Mouse (Mus musculus) intestine, embryonic 15.5 days (tissue): ENCODE measurements around the gene Cbs. TPM values are rescaled to one million over a fixed set of nuclear protein-coding genes. Genes with fewer than 3 reads are reported as not detected.

Experiments used
- ATAC-seq: fragments of 200-750 bp; cut with Nextera tagmentation; 2 replicates; pipeline ENCODE4 v1.8.0; 2017; ENCODE audit warnings: moderate TSS enrichment, moderate library complexity
- H3K27ac ChIP-seq: fragments of 300-500 bp; sonication (generic); 2 replicates; pipeline ENCODE4 v1.5.1; 2015; ENCODE audit warnings: mild to moderate bottlenecking, inconsistent platforms
- H3K27me3 ChIP-seq: fragments of 300-500 bp; sonication (generic); replicated peaks from 2 replicates; pipeline ENCODE4 v1.6.1; 2015; ENCODE audit warnings: inconsistent platforms
- H3K36me3 ChIP-seq: fragments of 300-500 bp; sonication (generic); 2 replicates; pipeline ENCODE4 v1.6.1; 2015; ENCODE audit warnings: inconsistent platforms
- H3K4me1 ChIP-seq: fragments of 300-500 bp; sonication (generic); replicated peaks from 2 replicates; pipeline ENCODE4 v1.6.1; 2015; ENCODE audit warnings: inconsistent platforms
- H3K4me2 ChIP-seq: fragments of 300-500 bp; sonication (generic); replicated peaks from 2 replicates; pipeline ENCODE4 v1.6.1; 2015; ENCODE audit warnings: mild to moderate bottlenecking, inconsistent platforms
- H3K4me3 ChIP-seq: fragments of 300-500 bp; sonication (generic); replicated peaks from 2 replicates; pipeline ENCODE4 v1.5.1; 2015; ENCODE audit warnings: inconsistent platforms
- H3K9ac ChIP-seq: fragments of 300-500 bp; sonication (generic); 2 replicates; pipeline ENCODE4 v1.6.1; 2015; ENCODE audit warnings: inconsistent platforms
- H3K9me3 ChIP-seq: fragments of 300-500 bp; sonication (generic); 2 replicates; pipeline ENCODE4 v1.6.1; 2016; ENCODE audit warnings: inconsistent platforms
- WGBS: fragments of 180-500 bp; shearing (Covaris S2); methylation state at CpG from one replicate; pipeline ENCODE4 v1.1.7; 2015; 5-methylcytosine and 5-hydroxymethylcytosine counted together
- polyA plus RNA-seq: library from polyadenylated mRNA; unstranded; fragments of >200 nt; fragmentation: Nextera tagmentation; extraction: Ambion mirVana; gene quantifications from 2 replicates; pipeline ENCODE4 v1.2.1, GENCODE M21; 2015

Cbs gene
- polyA plus RNA-seq, 1 experiment from 2014 or later: 9.5 TPM

DNA sequence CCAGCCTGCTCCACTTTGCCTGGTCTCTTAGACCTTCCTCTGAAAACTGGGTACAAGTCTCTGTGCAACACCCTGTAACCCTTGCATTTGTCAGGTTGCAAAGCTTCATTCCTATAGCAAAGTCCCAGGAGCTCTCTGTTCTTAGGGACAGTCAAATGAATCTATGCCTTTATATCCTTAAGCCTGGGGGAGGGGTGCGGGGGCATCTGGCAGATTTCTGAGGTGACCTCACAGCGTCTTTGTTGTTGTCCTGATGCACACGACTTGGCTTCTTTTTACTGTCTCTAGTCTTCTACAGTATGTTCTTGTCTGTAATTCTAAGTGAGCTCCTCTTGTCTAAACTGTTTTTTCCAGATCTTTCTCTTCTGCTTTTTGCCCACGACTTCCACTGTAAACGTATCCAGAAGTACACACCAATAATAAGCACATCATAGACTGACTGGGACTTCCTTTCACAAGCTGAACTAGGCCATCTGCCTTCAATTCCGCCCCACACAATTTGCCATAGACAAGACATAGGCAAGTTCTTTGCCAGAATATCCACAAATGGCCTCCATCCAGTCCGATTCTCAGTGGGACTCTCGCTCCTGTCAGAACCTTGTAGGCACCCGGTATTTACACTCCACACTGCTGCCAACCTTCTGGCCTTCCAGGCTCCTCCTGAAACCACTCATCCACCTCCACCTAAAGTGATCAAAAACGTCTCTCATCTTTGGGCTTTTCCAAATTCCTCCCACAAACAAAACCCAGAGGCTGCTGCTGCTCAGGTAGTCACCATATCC is 60.5 kb downstream of the Cbs start:
- ATAC-seq: no peak
- Histone ChIP-seq H3K9ac (no peak overlapping the region), H3K36me3 (no peaks in the 10 kb centered on the region), H3K27ac (no peak overlapping the region), H3K9me3 (no peaks in the 10 kb centered on the region), H3K4me1 (peaks cover 7% of the 10 kb centered on the region; the same call in 1 of the 2 replicates), H3K4me2 (no peak overlapping the region), H3K4me3 (no peak overlapping the region), H3K27me3 (no peaks in the 10 kb centered on the region)
- WGBS: 75% methylated on average over 10 of the region's 10 CpGs

DNA sequence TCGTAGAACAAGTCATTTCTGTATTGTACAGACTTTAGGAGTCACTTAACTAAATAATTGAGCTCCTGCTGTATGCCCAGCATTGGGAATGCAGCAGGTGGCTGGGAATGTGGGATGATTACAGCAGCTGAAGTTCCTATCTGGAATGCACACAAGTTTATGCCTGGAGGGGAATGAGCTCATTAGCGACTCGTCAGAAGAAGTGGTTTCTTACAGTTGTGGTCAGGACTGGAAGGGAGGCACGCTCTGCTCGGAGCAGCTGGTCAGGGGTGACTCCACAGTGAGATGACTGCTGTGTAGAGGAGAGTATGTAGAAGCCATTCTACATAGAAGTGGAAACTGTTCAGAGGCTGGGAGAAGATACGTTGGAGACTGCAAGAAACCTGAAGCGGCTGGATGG is 62.4 kb downstream of the Cbs start:
- Histone ChIP-seq H3K27me3 (no peaks in the 10 kb centered on the region), H3K9ac (no peak overlapping the region), H3K4me2 (no peak overlapping the region), H3K27ac (no peak overlapping the region), H3K9me3 (no peaks in the 10 kb centered on the region), H3K36me3 (no peaks in the 10 kb centered on the region), H3K4me1 (no peaks in the 10 kb centered on the region), H3K4me3 (no peak overlapping the region)
- WGBS: 71% methylated on average over 7 of the region's 7 CpGs
- peak; percentile 41; the same call in 1 of the 2 replicates for ATAC-seq

DNA sequence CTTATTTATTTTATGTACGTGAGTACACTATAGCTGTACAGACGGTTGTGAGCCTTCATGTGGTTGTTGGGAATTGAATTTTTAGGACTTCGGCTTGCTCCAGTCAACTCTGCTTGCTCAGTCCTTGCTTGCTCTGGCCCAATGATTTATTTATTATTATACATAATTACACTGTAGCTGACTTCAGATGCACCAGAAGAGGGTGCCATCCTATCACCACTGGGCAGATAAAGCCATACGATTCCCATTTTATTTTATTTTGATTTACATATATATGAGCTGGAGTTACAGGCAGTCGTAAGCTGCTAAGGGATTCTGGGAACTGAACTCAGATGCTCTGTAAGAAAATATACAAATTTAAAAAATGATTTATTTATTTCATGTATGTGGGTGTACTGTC is 65.3 kb downstream of the Cbs start:
- Histone ChIP-seq H3K27me3 (no peaks in the 10 kb centered on the region), H3K4me2 (no peak overlapping the region), H3K36me3 (no peaks in the 10 kb centered on the region), H3K9ac (no peak overlapping the region), H3K27ac (no peak overlapping the region), H3K4me1 (peaks cover 17% of the 10 kb centered on the region), H3K9me3 (no peaks in the 10 kb centered on the region), H3K4me3 (no peak overlapping the region)
- WGBS: 85% methylated on average over 5 of the region's 5 CpGs
- ATAC-seq: no peak

DNA sequence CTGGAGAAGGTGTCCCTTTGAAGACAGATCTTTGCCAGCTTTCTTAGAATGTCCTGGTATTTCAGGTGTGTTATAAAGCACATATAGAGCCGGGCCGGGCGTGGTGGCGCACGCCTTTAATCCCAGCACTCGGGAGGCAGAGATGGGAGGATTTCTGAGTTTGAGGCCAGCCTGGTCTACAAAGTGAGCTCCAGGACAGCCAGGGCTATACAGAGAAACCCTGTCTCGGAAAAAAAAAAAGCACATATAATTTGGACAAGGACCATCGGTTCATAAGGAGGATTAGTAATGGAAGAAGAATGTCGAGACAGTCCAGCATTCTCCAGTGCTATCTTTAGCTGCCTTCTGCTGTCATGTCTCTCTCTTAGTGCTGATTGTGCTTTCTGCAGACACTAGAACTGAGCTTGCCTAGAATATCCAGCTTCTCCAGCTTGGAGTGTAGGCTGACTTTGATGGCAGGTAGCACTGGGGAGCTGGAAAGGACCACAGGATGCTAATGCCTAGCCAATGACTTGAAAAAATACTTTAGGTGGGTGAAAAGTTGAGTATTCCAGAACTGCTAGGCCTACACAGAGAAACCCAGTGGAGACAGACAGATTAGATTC is 66.6 kb downstream of the Cbs start:
- Histone ChIP-seq H3K9ac (no peak overlapping the region), H3K4me2 (no peak overlapping the region), H3K4me3 (no peak overlapping the region), H3K27ac (0 out of 2 replicates have a peak overlapping the region, but pooled peaks have one; percentile 23), H3K4me1 (peaks cover 23% of the 10 kb centered on the region), H3K36me3 (no peaks in the 10 kb centered on the region), H3K27me3 (no peaks in the 10 kb centered on the region), H3K9me3 (no peaks in the 10 kb centered on the region)
- ATAC-seq: peak; percentile 52; the same call in 1 of the 2 replicates
- 75% methylated on average over 9 of the region's 9 CpGs for WGBS

DNA sequence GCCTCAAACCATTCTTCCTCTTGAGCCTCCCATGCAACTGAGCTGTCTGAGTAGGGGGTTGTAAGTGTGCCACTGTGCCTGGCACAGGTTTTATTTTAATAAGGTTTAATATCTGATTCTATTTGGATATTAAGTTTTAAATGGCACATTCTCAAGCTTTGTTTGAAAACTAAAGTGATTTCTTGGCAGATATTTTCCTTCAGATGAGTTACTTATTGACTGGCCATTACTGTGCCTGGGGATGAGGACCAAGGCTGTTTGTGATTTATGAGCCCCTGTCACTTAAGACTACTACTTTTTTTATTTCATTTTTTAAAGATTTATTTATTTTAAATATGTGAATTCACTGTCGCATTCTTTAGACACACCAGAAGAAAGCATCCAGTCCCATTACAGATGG is 67.3 kb downstream of the Cbs start:
- H3K27ac ChIP-seq: no peak overlapping the region
- no peak for ATAC-seq
- no peak overlapping the region for H3K4me3 ChIP-seq
- no peaks in the 10 kb centered on the region for H3K9me3 ChIP-seq
- 71% methylated on average over 1 of the region's 1 CpGs for WGBS
- no peaks in the 10 kb centered on the region for H3K36me3 ChIP-seq
- no peak overlapping the region for H3K4me2 ChIP-seq
- H3K4me1 ChIP-seq: peaks cover 23% of the 10 kb centered on the region
- H3K9ac ChIP-seq: no peak overlapping the region
- no peaks in the 10 kb centered on the region for H3K27me3 ChIP-seq

DNA sequence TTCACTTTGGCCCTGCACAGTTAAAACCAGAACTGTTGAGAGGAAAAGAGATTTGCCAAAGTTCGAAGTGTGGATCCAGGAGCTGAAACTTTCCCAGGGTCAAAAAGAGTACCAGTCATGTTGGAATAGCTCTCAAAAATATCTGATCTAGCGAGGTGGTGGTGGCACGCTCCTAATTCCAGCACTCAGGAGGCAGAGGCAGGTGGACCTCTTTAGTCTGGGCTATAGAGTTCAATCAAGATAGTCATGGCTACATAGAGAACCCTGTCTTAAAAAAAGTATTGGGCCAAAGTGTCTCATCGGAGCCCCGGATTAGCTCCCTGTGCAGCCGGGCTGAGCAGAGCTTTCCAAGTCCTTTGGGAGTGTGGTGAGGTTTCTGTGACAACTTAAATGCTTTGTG is 70.8 kb downstream of the Cbs start:
- WGBS: 75% methylated on average over 6 of the region's 6 CpGs
- no peak for ATAC-seq
- H3K4me3 ChIP-seq: peak overlapping the region; percentile 78
- H3K9ac ChIP-seq: peak overlapping the region; percentile 80
- peaks cover 23% of the 10 kb centered on the region for H3K4me1 ChIP-seq
- H3K36me3 ChIP-seq: no peaks in the 10 kb centered on the region
- peak overlapping the region; percentile 82 for H3K4me2 ChIP-seq
- H3K27ac ChIP-seq: no peak overlapping the region
- H3K27me3 ChIP-seq: no peaks in the 10 kb centered on the region
- no peaks in the 10 kb centered on the region for H3K9me3 ChIP-seq

DNA sequence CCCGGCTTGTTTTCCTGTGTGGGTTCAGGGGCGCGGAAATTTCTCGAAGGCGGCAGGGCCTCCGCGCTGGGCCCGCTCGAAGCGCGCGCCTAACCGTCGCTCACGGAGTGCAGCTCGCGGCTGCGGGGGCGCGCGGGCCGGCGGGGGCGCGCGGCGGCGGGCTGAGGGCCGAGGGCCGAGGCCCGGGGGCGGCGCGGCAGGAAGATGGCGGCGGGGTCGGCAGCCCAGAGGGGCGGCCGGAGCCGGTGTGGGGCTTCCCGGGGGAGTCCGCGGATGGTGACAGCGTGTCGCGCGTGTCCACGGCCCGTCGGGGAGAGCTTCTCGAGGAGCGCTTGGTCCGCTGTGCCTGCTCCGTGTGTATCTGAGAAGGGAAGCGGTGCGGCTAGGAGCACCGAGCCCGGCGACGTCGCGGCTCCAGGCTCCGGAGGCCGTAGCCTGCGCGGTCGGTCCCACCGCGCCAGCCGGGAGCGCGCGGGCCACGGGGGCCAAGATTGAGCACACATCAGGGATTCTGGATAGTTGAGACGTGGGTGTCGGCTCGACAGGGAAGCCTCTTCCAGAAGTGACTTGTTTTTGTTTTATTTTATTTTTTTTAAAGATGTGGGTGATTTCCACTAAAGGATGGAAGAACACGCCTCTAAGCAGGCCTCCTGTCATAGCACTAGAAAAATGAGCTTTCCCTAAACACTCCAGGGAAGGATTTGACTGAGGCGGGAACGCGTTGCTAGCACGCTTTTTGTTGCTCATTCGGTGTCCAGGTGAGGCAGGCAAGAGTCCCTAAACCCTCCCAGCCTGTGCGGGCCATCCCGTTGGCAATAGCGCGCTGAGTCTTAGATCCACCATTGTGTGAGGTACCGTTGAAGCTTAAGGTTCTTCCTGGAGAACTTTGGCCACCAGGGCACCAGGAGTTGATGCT is 71.6 kb downstream of the Cbs start:
- Histone ChIP-seq H3K9me3 (no peaks in the 10 kb centered on the region), H3K9ac (peak overlapping the region; percentile 80), H3K4me3 (peak overlapping the region; percentile 78), H3K27ac (peak overlapping the region; percentile 97), H3K4me2 (peak overlapping the region; percentile 82), H3K4me1 (peaks cover 23% of the 10 kb centered on the region), H3K27me3 (no peaks in the 10 kb centered on the region), H3K36me3 (no peaks in the 10 kb centered on the region)
- peak; percentile 50 for ATAC-seq
- WGBS: under 1% methylated on average over 83 of the region's 88 CpGs

DNA sequence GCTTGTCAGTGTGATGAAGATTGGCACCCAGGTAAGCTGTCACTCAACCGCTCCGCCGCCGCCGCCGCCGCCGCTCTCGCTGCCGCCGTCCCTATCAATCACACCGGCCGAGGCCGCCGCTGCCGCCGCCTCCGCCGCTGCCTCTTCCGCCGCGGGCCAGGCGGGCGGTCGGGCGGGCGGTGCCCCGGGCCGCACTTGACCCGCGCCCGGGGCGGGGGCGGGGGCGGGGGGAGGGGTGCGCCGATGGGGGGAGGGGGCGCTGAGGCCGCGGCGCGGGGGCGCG is 72.2 kb downstream of the Cbs start:
- WGBS: under 1% methylated on average over 30 of the region's 44 CpGs
- peak overlapping the region; percentile 80 for H3K9ac ChIP-seq
- H3K4me2 ChIP-seq: peak overlapping the region; percentile 82
- no peaks in the 10 kb centered on the region for H3K27me3 ChIP-seq
- no peak for ATAC-seq
- peak overlapping the region; percentile 97 for H3K27ac ChIP-seq
- H3K36me3 ChIP-seq: no peaks in the 10 kb centered on the region
- peak overlapping the region; percentile 78 for H3K4me3 ChIP-seq
- H3K4me1 ChIP-seq: peaks cover 23% of the 10 kb centered on the region
- no peaks in the 10 kb centered on the region for H3K9me3 ChIP-seq

DNA sequence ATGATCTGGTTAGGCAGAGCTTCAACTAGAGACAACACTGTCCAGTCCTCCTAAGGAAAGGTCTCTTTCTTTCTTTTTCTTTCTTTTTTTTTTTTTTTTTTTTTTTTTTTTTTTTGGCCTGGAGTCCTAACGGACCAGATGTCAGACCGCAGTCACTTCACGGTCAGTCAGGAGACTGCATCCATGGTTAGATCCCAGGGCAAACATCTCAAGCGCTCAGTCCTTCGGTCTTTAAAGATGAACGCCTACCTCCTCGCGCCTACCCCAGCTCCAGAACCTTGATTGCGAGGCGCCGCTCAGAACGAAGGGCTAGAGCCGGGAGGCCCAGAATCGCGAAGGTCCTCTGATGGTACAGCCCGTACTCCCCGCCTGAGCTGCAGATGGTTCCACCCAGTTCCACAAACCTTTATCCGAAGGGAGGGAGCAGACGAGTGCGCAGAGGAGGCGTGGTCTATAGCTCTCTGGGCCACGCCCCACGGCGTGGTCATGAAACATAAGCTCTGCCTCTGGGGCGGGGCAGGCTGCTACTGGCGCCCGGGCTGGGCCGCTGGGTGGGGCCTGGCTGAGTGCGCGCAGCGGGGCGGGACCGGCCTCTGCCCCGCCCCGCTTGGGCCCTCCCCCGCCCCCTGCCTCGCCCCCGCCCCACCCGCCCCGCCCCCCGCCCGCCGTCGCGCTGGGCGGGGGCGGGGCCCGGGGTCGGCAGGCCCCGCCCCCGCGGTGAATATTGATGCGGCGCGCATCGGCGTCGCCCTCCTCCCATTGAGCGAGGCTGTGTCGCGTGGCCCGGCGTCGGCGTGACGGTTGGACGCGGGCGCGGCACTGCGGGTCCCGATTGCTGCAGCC is 72.8 kb downstream of the Cbs start, which contains the start of gene Pknox1:
Pknox1 (plus strand) TSS at position 720 of the 843 bp plus-strand sequence.
- Histone ChIP-seq H3K27me3 (no peaks in the 10 kb centered on the region), H3K9ac (peak within 1 kb of the TSS; percentile 80), H3K4me2 (peak within 1 kb of the TSS; percentile 82), H3K4me3 (peak within 1 kb of the TSS; percentile 78), H3K9me3 (no peaks in the 10 kb centered on the region), H3K27ac (peak within 1 kb of the TSS; percentile 97), H3K36me3 (no peaks in the 10 kb centered on the region), H3K4me1 (peaks cover 23% of the 10 kb centered on the region)
- ATAC-seq: peak; percentile 96
- WGBS: under 1% methylated on average over 58 of the region's 72 CpGs

DNA sequence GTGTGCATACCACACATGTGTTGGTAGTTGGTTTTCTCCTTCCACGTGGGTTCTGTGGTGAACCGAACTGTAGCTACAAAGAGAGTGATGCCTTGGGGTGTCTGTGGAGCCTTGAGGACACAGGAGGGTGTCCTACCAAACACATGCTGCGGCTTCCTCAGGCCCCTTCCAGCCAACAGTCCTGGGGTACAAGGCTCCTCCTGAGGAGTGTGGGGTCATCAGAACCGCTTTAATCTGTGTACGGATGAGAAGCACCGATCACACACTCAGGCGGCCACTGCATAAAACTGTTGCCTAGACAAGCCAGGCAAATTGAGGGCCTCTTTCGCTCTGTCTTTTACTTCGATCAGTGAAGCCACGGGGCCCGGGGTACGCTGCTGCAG is 73.4 kb downstream of the Cbs start:
- Histone ChIP-seq H3K9me3 (no peaks in the 10 kb centered on the region), H3K4me3 (peak overlapping the region; percentile 78), H3K36me3 (no peaks in the 10 kb centered on the region), H3K4me2 (peak overlapping the region; percentile 55), H3K9ac (peak overlapping the region; percentile 41), H3K4me1 (peaks cover 20% of the 10 kb centered on the region), H3K27ac (peak overlapping the region; percentile 83), H3K27me3 (no peaks in the 10 kb centered on the region)
- WGBS: 15% methylated on average over 12 of the region's 12 CpGs
- ATAC-seq: no peak

DNA sequence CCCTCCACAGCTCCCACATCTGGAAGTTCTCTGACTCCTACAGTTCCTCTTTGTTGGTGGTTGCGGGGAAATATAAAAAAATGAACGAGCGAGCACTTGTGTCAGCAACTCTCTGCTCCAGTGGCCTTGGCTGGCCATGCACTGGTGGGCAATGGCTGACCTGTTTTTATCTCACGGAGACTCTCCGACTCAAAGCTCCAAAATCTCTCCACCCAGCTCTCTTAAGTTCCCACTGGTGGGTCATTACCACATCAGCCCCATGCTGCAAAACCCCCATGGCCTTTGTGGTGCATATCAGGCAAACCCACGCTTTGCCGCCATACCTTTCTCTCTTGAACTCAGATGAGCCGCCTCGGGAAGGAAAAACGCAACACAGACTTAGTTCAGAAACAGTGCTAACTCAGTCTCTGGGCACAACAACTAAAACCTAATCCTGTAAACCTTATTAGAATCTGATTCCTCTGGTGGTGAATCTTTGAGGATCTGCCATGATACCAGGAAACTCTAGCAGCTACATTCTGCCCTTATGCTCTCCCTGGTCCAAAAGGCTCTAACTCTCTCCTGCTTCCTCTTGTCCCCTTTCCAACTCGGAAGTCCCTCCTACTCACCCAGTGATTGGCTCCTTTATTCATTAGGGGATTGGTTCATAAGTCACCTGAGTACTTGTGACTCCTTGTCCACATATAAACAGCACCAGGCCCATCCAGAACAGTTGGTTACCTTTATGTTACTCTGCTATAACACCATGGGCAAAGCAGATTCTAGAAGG is 77.8 kb downstream of the Cbs start:
- 86% methylated on average over 11 of the region's 11 CpGs for WGBS

More for the DNA sequence above, 77.8 kb downstream of the Cbs start:
- Histone ChIP-seq H3K9ac (no peak overlapping the region), H3K4me3 (no peak overlapping the region), H3K4me2 (no peak overlapping the region), H3K36me3 (no peaks in the 10 kb centered on the region), H3K27me3 (no peaks in the 10 kb centered on the region), H3K4me1 (peaks cover 15% of the 10 kb centered on the region), H3K9me3 (no peaks in the 10 kb centered on the region), H3K27ac (no peak overlapping the region)
- no peak for ATAC-seq
